Mouse (Mus musculus): ENCODE measurements around the gene Slc5a5. TPM values are rescaled to one million over a fixed set of nuclear protein-coding genes. Genes with fewer than 3 reads are reported as not detected.

Slc5a5 gene
- total and polyA plus RNA-seq, 3 experiments: 0.04 to 0.26 (median 0.16) TPM

DNA sequence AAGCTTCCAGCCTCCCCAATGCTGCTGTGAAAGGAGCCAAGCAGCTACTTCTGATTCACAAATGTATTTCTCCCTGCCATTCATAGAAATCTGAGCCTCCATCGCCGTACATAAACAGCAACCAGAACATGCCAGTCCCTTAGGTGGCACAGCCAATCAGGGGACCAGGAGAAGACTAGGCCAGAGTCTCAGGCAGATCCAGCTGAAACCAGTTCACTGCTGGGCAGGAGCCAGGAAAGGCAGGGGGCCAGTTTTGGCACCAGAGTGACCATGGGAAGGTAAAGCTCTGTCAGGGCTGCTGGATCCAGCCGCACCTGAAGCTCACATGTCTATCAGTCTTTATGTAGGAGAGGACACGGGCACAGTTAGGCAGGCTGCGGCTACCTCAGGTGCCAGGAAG lies 1.9 kb downstream of the Slc5a5 start:
- in situ Hi-C loops (cut with MboI; ENCODE audit: low pct_ligation_motif_present, low pct_unique_long_range_greater_than_20kb, low sequenced_read_pairs): no loop called here
- Histone ChIP-seq H3K27ac (ENCODE audit: insufficient read depth, low read depth) (no peak overlapping the region), H3K9ac (ENCODE audit: insufficient read depth, low read depth) (no peak overlapping the region), H3K4me1 (ENCODE audit: control insufficient read depth in 1 of 2, insufficient read depth in 2 of 2) (peaks cover 11 to 21% of the 10 kb centered on the region in 2 experiments; a peak in 3 of 4 replicates), H3K4me2 (ENCODE audit: insufficient read depth, low read depth, poor library complexity, severe bottlenecking) (no peak overlapping the region), H3K4me3 (replicated peaks in 1 of 3; ENCODE audit: low read depth in 2 of 3, low read length in 2 of 3, poor library complexity in 1 of 3) (no peak overlapping the region), H3K36me3 (replicated peaks in 1 of 2; ENCODE audit: control insufficient read depth in 1 of 2, insufficient read depth in 1 of 2, low read length in 1 of 2) (peaks cover 32 to 75% of the 10 kb centered on the region in 2 experiments), H3K79me2 (replicated peaks; ENCODE audit: control insufficient read depth, extremely low read depth, insufficient read depth, poor library complexity, severe bottlenecking) (peaks cover 8% of the 10 kb centered on the region), H3K27me3 (replicated peaks) (no peaks in the 10 kb centered on the region), H3K9me3 (replicated peaks; ENCODE audit: low read length) (peaks cover 21% of the 10 kb centered on the region)
- TF ChIP-seq TBP (conservative IDR thresholded peaks at IDR 0.05; ENCODE audit: low read depth, low read length): no peak
- dilution Hi-C loops (cut with MboI; ENCODE audit: extremely low pct_ligation_motif_present, extremely low pct_unique_long_range_greater_than_20kb, low sequenced_read_pairs): no loop called here
- no peak for DNase-seq (ENCODE audit: extremely low read depth)

- no peak for DNase-seq (ENCODE audit: extremely low read depth)
- in situ Hi-C loops (cut with MboI; ENCODE audit: low pct_ligation_motif_present, low pct_unique_long_range_greater_than_20kb, low sequenced_read_pairs): no loop called here
- no peak overlapping the region for H3K27ac ChIP-seq (ENCODE audit: insufficient read depth, low read depth)
- TF ChIP-seq EP300 (IDR thresholded peaks at IDR 0.05; ENCODE audit: low read length): no peak
- TF ChIP-seq IRF4 (IDR thresholded peaks at IDR 0.05; ENCODE audit: low read depth, low read length): no peak
- no peak for TF ChIP-seq MXI1 (IDR thresholded peaks at IDR 0.05; ENCODE audit: low read depth, low read length)
- no peak for TF ChIP-seq MEF2A (IDR thresholded peaks at IDR 0.05; ENCODE audit: borderline replicate concordance, low read depth, low read length)
- no peak for TF ChIP-seq POLR2AphosphoS2 (IDR thresholded peaks at IDR 0.05; ENCODE audit: low read depth, low read length)
- TF ChIP-seq ZMIZ1 (IDR thresholded peaks at IDR 0.05; ENCODE audit: low read depth, low read length): no peak
- TF ChIP-seq CHD1 (IDR thresholded peaks at IDR 0.05; ENCODE audit: low read depth, low read length): no peak
- TF ChIP-seq CTCF (conservative IDR thresholded peaks at IDR 0.05 in 1 of 2, IDR thresholded peaks at IDR 0.05 in 1 of 2; ENCODE audit: low read depth in 2 of 2, low read length in 2 of 2): no peak
- no peak for TF ChIP-seq ZKSCAN1 (IDR thresholded peaks at IDR 0.05; ENCODE audit: borderline replicate concordance, low read depth, low read length)
- no peak for TF ChIP-seq CHD2 (IDR thresholded peaks at IDR 0.05; ENCODE audit: low read length)
- no peak for TF ChIP-seq POLR2A (IDR thresholded peaks at IDR 0.05; ENCODE audit: low read depth, low read length)
- TF ChIP-seq ELF1 (IDR thresholded peaks at IDR 0.05; ENCODE audit: low read depth, low read length): no peak
- TF ChIP-seq USF1 (IDR thresholded peaks at IDR 0.05; ENCODE audit: low read depth, low read length): no peak
- no peak for TF ChIP-seq E2F4 (IDR thresholded peaks at IDR 0.05; ENCODE audit: insufficient replicate concordance, low read depth, low read length)
- TF ChIP-seq JUN (IDR thresholded peaks at IDR 0.05; ENCODE audit: insufficient read depth, low read depth, low read length): no peak
- H3K9ac ChIP-seq (ENCODE audit: insufficient read depth, low read depth): no peak overlapping the region
- H3K9me3 ChIP-seq (replicated peaks; ENCODE audit: low read length): peaks cover 12% of the 10 kb centered on the region
- H3K4me3 ChIP-seq (replicated peaks in 1 of 3; ENCODE audit: low read depth in 2 of 3, low read length in 2 of 3, poor library complexity in 1 of 3): no peak overlapping the region
- no peaks in the 10 kb centered on the region for H3K79me2 ChIP-seq (replicated peaks; ENCODE audit: control insufficient read depth, extremely low read depth, insufficient read depth, poor library complexity, severe bottlenecking)
- H3K36me3 ChIP-seq (replicated peaks in 1 of 2; ENCODE audit: control insufficient read depth in 1 of 2, insufficient read depth in 1 of 2, low read length in 1 of 2): peaks cover 2 to 70% of the 10 kb centered on the region in 2 experiments
- dilution Hi-C loops (cut with MboI; ENCODE audit: extremely low pct_ligation_motif_present, extremely low pct_unique_long_range_greater_than_20kb, low sequenced_read_pairs): no loop called here
- H3K4me1 ChIP-seq (ENCODE audit: control insufficient read depth in 1 of 2, insufficient read depth in 2 of 2): peaks cover 13 to 25% of the 10 kb centered on the region in 2 experiments
- no peak overlapping the region for H3K4me2 ChIP-seq (ENCODE audit: insufficient read depth, low read depth, poor library complexity, severe bottlenecking)
- H3K27me3 ChIP-seq (replicated peaks): no peaks in the 10 kb centered on the region
Observed at GRCm38 (mm10) chr8:70887669-70888068, 4.9 kb downstream of the Slc5a5 start.
